Mouse (Mus musculus): ENCODE data around the gene Mrpl36.

Mrpl36 gene

DNA sequence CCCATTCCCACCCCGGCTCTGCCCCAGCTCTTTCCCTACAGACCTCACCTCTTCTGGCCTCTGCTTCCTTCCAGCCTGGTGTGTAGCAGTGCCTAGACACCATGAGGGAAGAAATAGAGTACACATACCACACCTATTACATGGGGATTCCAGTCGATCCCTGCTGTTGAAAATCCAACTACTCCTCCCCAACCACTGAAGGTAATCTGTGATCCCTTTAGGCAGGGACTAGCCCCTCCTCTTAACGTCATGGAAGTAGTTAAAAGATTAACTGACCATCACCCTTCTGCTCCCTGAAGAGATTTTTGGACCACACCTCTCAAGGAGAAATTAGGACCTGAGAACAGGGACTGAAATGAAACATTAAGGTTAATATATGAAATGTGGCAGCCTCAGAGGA lies 18.9 kb downstream of the Mrpl36 start:
- DNase-seq: no peak

GRCm38 (mm10) chr13:73347922-73348650 lies 19.8 kb downstream of the Mrpl36 start:
- no peak for DNase-seq

- no peak for DNase-seq
Observed at GRCm38 (mm10) chr13:73350741-73351140, 22.4 kb downstream of the Mrpl36 start.

DNA sequence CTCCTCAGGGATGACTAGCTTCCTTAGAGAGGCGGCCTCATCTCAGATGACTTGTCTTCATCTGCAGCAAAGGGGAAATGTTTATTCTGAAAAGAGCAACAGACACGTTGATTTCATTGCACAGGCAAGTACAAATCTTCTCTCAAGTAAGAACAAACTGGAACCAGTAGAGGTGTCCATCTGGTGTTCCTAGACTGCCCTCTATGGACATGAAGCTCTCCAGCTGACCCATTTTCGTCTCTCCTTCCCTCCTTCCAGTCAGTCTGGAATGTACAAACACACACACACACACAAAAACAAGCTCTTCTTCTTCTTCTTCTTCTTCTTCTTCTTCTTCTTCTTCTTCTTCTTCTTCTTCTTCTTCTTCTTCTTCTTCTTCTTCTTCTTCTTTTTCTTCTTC lies 23.6 kb downstream of the Mrpl36 start:
- DNase-seq: peak in 1 of 2 experiments; percentile 10

DNA sequence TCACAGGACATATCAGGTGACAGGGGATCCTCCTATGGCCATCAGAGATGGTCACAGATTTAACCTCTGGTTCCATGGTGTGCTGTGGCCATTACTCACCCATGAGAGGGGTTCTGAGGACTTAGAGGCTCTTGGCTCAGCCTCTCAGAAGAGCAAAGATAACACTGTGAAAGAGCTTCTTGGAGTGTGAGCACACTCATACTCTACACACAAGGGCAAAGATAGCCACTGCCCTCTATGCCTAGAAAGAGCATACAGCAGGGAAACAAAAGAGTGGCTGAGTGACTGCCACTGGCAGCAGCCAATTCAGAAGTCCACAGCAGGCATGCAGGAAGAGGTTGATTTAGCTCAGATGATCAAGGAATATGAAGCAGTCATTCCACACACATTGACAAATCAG lies 24.2 kb downstream of the Mrpl36 start:
- no peak for DNase-seq

GRCm38 (mm10) chr13:73357106-73357505 lies 28.8 kb downstream of the Mrpl36 start:
- DNase-seq: no peak

- DNase-seq: no peak
Observed at GRCm38 (mm10) chr13:73373367-73373766, 45.1 kb downstream of the Mrpl36 start.

DNA sequence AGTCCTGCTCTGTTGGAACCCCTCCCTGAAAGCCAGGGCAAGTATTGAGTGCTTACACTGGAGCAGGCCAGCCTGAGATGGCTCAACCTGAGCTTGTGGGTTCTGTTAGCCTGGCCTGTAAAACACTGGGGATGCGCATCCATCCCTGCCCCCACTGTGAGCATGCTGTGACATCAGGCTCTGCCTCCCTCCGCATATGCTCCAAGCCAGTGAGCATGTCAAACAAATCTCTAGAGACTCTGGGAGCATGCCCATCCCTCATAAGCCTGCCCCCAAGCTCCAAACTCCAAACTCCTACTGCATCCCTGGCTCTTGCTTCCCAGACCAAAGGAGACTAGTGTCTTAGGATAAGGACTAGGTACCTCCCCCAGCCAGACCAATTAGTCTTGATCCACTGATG lies 46.3 kb downstream of the Mrpl36 start:
- DNase-seq: no peak

DNA sequence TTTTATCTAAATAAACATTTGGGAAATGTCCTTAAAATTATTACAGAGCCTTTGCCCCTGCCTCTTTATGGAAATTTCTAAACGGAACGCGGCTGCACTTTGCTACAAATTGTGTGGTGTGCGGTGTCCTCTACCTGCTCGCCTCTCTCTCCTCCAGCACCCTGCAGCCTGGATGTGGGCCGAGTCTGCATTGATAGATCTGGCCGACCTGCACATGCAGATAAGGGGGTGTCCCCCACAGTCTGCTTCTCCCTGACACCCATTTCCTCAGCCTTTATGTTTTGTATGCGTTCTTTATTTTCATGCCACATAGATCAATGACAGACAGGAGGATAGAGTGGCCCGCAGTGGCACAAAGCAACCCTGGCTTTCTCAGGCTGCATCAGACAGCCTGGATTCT lies 49.3 kb downstream of the Mrpl36 start:
- DNase-seq: no peak
